Mouse (Mus musculus) left cerebral cortex, postnatal 10 days (tissue): Measurements from ENCODE around the gene Zfp513. TPM values are rescaled to one million over a fixed set of nuclear protein-coding genes. Genes with fewer than 3 reads are reported as not detected.

Experiments used
- DNase-seq, 2 experiments: peaks; one replicate each; pipeline ENCODE4 v3.0.0; 2021 to 2022; ENCODE audit warnings: low spot score in 2 of 2, mixed read lengths in 1 of 2; ENCODE audit errors: extremely low spot score in 1 of 2
- intact Hi-C: fragments of 180-260 bp; cut with DNase I; formaldehyde crosslinking; loops from one replicate; pipeline ENCODE4 v1.15.1; 2025
- total RNA-seq, 2 experiments: library from RNA; stranded (reverse); gene quantifications; 2 replicates each; pipeline ENCODE4 v1.2.3; 2021

Zfp513 gene
- total RNA-seq, 2 experiments from 2014 or later, result 25.0 to 26.5 TPM

DNA sequence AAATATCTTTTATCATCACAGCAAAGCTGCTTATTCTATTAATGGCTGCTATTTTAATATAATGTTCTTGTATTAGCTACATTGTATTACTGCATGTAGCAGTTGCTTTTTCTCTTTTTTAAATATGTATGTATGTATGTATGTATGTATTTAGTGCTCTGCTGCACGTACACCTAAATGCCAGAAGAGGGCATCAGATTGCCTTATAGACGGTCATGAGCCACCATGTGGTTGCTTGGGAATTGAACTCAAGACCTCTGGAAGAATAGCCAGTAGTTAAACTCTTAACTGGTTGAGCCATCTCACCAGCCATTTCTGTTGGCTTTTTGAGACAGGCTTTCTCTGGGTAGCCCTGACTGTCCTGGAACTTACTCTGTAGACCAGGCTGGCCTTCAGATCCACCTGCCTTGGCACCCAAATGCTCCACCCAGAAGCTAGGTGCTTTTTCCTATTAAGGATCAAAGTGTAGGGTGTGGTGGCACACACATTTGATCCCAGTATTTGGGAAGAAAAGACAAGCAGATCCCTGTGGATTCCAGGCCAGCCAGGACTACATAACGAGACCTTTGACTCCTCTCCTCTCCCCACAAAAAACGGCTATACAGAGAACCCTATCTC lies 13.8 kb downstream of the Zfp513 start:
- no peak for DNase-seq
- intact Hi-C loops, result no loop called here

DNA sequence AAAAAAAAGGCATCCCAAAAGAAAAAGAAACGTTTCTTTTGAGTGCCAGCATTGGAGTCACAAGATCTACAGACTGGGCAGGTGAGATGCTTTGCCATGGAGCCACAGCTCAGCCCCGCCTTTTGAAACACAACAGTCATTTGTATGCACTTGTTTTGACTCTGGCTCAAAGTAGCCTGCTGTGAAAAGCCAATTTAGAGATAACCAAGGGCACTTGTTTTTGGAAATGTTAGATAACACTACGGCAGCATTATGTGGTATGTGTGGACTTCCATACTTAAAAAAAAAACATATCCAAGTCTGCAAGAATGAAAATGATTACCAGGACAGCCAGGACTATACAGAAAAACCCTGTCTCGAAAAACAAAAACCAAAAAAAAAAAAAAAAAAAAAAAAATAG lies 18.4 kb downstream of the Zfp513 start:
- intact Hi-C loops, result no loop called here
- no peak for DNase-seq

DNA sequence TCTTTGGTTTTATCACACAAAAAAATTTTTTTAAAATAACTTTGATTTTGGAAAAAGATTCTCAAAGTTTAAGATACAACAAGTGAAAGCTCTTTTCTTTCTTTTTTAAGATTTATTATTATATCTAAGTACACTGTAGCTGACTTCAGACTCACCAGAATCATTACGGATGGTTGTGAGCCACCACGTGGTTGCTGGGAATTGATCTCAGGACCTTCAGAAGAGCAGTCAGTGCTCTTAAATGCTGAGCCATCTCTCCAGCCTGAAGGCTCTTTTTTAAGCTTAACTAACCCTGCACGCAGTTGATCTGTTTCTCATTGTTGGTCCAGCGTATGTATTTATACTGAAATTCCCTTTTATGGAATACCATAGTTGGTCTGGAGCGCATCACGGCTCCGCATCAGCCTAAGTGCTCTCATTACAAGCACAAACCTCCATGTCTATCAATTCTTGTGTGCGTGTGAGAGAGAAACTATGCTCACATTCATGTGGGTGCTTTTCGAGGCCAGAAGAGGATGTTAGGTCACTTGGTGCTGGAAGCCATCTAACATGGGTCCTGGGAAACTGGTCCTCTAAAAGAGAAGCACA lies 20.8 kb downstream of the Zfp513 start:
- intact Hi-C loops, result no loop called here
- DNase-seq, result no peak

DNA sequence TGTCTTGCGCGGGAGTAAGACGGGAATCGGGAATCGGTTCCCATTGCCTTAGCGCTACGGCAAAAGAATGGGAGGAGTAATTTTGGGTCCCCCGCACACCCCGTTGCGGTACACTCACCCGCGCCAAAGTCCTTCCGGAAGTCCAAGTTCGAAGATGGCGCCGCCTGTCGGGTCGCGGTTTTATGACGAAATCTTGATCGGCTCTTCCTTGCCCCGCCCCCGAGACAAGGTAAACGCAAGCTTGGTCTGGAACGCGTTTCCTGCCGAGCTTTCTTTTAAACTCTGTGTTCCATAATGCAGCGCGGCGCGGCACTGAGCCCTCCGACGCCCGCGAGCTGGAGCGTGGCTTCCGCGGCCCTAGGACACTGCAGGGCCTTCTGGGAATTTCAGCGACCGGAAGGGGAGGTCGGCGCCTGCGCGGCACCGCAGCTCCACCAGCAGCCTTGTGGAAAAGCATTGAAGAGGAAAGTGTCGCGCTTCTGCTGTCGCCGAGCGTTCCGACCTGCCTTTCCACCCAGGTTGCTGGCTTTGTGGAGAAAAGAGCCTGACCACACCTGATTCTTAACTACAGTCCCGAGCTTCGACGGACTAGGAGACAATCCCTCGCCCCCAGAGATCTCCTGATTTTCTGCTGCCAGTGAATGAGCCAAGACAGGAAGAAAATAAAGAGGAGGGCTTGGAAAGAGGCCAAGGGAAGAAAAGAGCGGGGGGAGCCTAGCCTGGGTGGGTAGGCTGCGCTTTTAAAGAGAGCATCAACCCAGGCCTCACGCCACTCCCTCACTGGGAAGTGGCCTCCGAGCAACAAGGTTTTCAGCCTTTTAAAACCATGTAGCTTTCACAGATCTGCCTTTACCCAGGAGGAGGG lies 22.1 kb downstream of the Zfp513 start, which contains the start of the genes Gm29609 and Gtf3c2:
TSS of gene Gm29609 (minus strand) at position 146 of the 865 bp plus-strand sequence.
TSS of gene Gtf3c2 (minus strand) at position 379 of the 865 bp plus-strand sequence.
- peak; percentile 94 to 97 for DNase-seq
- intact Hi-C loops, result no loop called here

DNA sequence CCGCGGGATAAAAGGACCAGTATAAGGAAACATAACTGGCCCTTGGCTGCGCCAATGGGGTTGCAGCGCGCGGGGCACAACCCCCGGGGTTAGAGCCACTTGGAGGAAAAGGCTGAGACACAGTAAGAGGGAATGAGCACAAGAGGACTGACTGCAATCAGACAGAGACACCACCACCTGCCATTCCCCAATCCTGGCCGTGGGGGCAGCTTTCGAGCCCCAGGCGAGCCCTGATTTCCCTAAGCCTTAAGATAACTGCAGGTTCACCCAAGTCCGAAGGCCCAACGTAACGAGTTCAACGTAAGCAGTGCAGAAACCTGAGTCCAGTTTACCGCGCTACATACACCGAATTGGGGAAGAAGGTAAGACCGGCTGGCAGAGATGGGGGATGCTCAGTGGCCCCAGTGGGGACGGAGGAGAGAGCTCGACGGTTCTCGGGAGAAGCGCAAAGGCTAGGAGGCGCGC lies 22.8 kb downstream of the Zfp513 start:
- DNase-seq, result peak in 1 of 2 experiments; percentile 58
- intact Hi-C loops, result no loop called here

DNA sequence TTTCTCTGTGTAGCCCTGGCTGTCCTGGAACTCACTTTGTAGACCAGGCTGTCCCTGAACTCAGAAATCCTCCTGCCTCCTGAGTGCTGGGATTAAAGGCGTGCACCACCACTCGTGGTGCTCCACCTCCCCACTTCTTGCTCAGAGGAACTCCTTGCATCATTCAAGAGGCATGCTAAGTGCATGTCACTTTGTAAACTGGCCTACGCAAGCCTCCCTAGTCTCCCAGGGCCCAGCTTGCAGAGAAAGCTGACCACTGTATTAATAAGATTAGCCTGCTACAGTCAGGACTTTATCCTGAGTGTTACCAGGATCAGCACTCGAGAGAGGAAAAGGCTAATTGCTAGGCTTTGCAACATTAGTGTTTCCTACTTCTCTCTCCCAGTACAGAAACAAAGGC lies 33.5 kb downstream of the Zfp513 start:
- intact Hi-C loops, result no loop called here
- no peak for DNase-seq

DNA sequence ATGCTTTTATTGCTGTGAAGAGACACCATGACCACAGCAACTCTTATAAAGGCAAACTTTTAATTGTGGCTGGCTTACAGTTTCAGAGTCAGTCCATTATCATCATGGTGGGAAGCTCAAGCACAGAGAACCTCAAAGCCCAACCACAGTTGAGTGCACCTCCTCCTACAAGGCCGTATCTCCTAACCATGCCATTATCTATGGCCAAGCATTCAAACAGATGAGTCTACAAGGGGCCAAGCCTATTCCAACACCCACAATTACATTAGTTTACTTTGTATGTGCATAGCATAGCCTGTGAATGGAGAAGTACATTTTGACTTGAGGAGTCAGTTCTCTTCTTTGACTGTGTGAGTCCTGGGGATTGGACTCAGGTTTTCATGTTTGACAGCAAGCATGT lies 37.2 kb downstream of the Zfp513 start:
- DNase-seq, result no peak
- intact Hi-C loops, result no loop called here

DNA sequence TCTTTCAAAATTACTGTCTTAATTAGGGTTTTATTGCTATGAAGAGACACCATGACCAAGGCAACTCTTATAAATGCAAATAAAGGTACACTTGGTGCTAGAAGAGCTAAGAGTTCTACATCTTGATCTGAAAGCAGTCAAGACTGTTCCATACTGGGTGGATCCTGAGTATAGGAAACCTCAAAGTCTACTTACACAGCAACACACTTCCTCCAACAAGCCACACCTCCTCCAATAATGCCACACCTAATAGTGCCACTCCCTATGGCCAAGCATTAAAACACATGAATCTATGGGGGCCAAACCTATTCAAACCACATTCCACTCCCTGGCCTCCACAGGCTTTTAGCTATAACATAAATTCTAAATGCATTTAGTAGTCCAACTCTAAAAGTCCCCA lies 39.6 kb downstream of the Zfp513 start:
- intact Hi-C loops, result no loop called here
- DNase-seq, result no peak

DNA sequence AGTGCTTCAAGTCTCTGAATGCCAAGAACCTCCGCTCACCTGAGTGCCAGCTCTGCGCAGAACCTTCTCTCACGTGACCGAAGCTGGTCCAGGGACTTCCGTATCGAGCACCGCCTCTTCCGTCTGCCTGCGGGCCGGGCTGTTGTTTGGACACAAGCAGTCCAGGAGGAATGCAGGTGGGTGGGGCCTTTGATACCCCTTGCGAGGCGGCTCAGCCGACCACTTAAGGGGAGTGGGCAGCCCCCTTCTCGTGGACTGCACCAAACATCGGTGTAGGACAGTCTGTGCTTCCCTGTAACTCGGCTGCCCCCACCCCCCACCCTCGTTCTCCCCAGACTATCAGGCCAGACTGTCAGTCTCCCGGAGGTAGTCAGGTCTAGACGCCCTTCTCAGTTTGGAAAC lies 48.0 kb downstream of the Zfp513 start, which contains the start of gene Mpv17:
TSS of gene Mpv17 (minus strand) at position 100 of the 402 bp plus-strand sequence.
- intact Hi-C loops, result no loop called here
- peak; percentile 77 to 88 for DNase-seq

DNA sequence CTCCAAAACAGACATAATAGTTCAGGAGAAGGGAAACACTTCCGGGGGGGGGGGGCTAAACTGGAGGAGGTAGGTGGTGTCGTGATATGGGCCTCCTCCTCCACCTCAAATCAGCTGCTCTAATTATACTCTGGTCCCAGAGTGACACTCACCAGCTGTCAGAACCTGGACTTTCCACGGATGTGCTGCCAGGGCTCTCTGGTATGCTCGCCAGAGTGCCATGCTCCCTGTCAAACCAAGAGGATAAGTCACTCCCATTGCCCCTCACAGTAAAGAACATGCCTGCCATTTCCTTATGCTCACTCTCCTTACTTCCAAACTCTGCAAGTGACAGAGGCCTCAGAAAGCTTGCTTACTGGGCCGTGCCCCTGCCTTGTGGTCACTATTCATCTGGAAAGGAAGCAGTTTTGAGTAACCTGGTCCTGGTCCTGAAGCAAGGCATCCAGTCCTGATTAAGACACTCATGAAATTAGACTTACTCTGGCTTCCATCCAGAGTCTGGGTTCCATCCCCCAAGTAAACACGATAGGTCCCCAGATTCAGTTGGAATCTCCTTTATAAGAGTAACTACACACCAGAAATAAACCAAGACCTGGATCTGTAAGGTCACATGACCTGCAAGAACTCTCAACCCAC lies 48.5 kb downstream of the Zfp513 start:
- no peak for DNase-seq

DNA sequence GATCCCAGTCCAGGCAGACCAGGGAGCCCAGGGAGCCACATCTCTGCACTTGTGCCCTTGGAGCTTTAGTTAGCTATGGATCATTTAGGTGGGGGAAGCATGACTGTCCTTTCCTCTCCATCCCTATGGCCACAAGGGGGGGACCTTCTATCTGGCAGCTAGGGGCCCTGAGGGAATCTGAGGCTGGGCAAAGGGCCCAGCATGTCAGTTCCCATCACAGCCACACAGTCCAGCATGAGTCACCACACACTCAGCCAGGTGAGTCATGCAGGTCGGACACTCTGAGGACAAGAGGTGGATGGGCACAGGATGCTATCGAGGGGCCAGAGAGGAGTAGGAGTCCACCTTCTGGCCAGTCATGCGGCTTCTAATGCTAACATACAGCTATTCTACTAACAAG lies 50.4 kb downstream of the Zfp513 start:
- intact Hi-C loops, result no loop called here
- DNase-seq, result no peak

More for the DNA sequence above, 48.5 kb downstream of the Zfp513 start:
- intact Hi-C loops, result no loop called here

DNA sequence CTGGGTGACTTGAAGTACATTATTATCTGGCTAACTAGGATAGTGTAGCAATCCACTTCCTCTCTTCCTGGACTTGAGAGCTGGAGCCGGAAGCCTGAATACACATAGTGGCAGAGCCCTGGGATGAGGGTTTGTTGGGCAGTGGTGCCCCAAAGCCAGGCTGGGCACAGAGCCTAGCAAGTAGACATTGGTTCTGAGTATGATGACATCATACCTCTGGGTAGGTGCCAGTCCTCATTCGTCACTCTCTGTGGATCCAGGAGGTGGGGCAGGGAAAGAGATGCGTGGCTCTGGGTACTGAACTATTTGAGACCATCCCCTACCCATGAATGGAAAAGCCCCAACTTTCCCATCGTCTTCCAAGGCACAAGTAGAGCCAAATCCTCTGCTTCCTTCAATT lies 52.3 kb downstream of the Zfp513 start:
- intact Hi-C loops, result no loop called here
- no peak for DNase-seq

Other genes with a start within 250 kb of the Zfp513 start
- gene Preb, start 241.9 kb downstream of the Zfp513 start, total RNA-seq, result 100 to 1,000 TPM; 116 to 122 TPM
- gene Tcf23, start 233.6 kb downstream of the Zfp513 start, total RNA-seq, result under 1 TPM; 0.08 to 0.24 TPM
- gene Atraid, start 154.0 kb downstream of the Zfp513 start, total RNA-seq, result 10 to 100 TPM; 72.4 to 77.2 TPM
- 10 to 100 TPM; 15.3 to 16.5 TPM for gene Slc5a6, start 153.4 kb downstream of the Zfp513 start, total RNA-seq
- 10 to 100 TPM; 21.5 to 25.4 TPM for gene Cad, start 147.5 kb downstream of the Zfp513 start, total RNA-seq
- not detected for gene Dnajc5g, start 96.0 kb downstream of the Zfp513 start, total RNA-seq
- 100 to 1,000 TPM; 101 to 118 TPM for gene Slc30a3, start 94.1 kb downstream of the Zfp513 start, total RNA-seq
- under 1 TPM; 0.86 to 0.97 TPM for gene Trim54, start 85.6 kb downstream of the Zfp513 start, total RNA-seq
- gene Ucn, start 63.5 kb downstream of the Zfp513 start, total RNA-seq, result 1 to 10 TPM; 1.1 TPM
- 10 to 100 TPM; 35.7 to 36.2 TPM for gene Mpv17, start 48.1 kb downstream of the Zfp513 start, total RNA-seq
- 1 to 10 TPM; 1.6 to 3.9 TPM for gene Gm29609, start 22.4 kb downstream of the Zfp513 start, total RNA-seq
- gene Gtf3c2, start 22.2 kb downstream of the Zfp513 start, total RNA-seq, result 10 to 100 TPM; 59.8 to 60.6 TPM
- gene Snx17, start 9.1 kb downstream of the Zfp513 start, total RNA-seq, result 10 to 100 TPM; 73.4 to 74.6 TPM
- 10 to 100 TPM; 48.2 to 49.7 TPM for gene Eif2b4, start 8.9 kb downstream of the Zfp513 start, total RNA-seq
- 100 to 1,000 TPM; 108 TPM for gene Ppm1g, start 18.4 kb upstream of the Zfp513 start, total RNA-seq
- 10 to 100 TPM; 73.0 to 77.3 TPM for gene Nrbp1, start 38.6 kb upstream of the Zfp513 start, total RNA-seq
- not detected for gene Gm9970, start 38.9 kb upstream of the Zfp513 start, total RNA-seq
- gene Krtcap3, start 49.4 kb upstream of the Zfp513 start, total RNA-seq, result 1 to 10 TPM; 2.4 to 2.6 TPM
- gene Ift172, start 88.8 kb upstream of the Zfp513 start, total RNA-seq, result 10 to 100 TPM; 67.7 to 68.2 TPM
- 100 to 1,000 TPM; 165 to 166 TPM for gene Fndc4, start 93.8 kb upstream of the Zfp513 start, total RNA-seq
- gene Gckr, start 95.1 kb upstream of the Zfp513 start, total RNA-seq, result under 1 TPM in 1 of 2 experiments, not detected in 1; 0.14 TPM